Mouse (Mus musculus) hindbrain, postnatal 0 days (tissue): ENCODE results near the gene Elk4. TPM values are rescaled to one million over a fixed set of nuclear protein-coding genes. Genes with fewer than 3 reads are reported as not detected.

Experiments
- ATAC-seq: fragments of 200-750 bp; cut with Nextera tagmentation; 2 replicates; pipeline ENCODE4 v1.8.0; 2017; ENCODE audit warnings: mild to moderate bottlenecking, moderate TSS enrichment, moderate library complexity
- DNase-seq: peaks from one replicate; pipeline ENCODE4 v3.0.0-alpha.2; 2015; ENCODE audit warnings: low spot score
- H3K27ac ChIP-seq: fragments of 300-500 bp; sonication (generic); 2 replicates; pipeline ENCODE4 v1.5.1; 2014; ENCODE audit warnings: mild to moderate bottlenecking
- H3K27me3 ChIP-seq: fragments of 300-500 bp; sonication (generic); 2 replicates; pipeline ENCODE4 v1.6.1; 2014; ENCODE audit warnings: low read length, mixed read lengths; ENCODE audit not compliant: insufficient read depth
- H3K36me3 ChIP-seq: fragments of 300-500 bp; sonication (generic); 2 replicates; pipeline ENCODE4 v1.6.1; 2014; ENCODE audit warnings: low read length, mixed read lengths; ENCODE audit not compliant: insufficient read depth
- H3K4me1 ChIP-seq: fragments of 300-500 bp; sonication (generic); 2 replicates; pipeline ENCODE4 v1.6.1; 2014; ENCODE audit warnings: antibody characterized with exemption, low read length, mixed read lengths; ENCODE audit not compliant: insufficient read depth
- H3K4me2 ChIP-seq: fragments of 300-500 bp; sonication (generic); 2 replicates; pipeline ENCODE4 v1.6.1; 2014; ENCODE audit warnings: low read depth, mild to moderate bottlenecking, low read length, moderate library complexity, mixed read lengths
- H3K4me3 ChIP-seq: fragments of 300-500 bp; sonication (generic); 2 replicates; pipeline ENCODE4 v1.5.1; 2014; ENCODE audit warnings: low read length
- H3K9ac ChIP-seq: fragments of 300-500 bp; sonication (generic); replicated peaks from 2 replicates; pipeline ENCODE4 v1.6.1; 2014; ENCODE audit warnings: mild to moderate bottlenecking, low read length, moderate library complexity, mixed read lengths
- H3K9me3 ChIP-seq: fragments of 300-500 bp; sonication (generic); 2 replicates; pipeline ENCODE4 v1.6.1; 2016; ENCODE audit warnings: low read length, mixed read lengths
- CTCF ChIP-seq: IDR thresholded peaks from 2 replicates; pipeline ENCODE4 v1.5.1; 2016; ENCODE audit warnings: antibody characterized with exemption, control low read depth, low read depth
- WGBS: fragments of 180-500 bp; shearing (Covaris S2); extraction: QIAGEN DNeasy Blood & Tissue Kit; methylation state at CpG from one replicate; pipeline ENCODE4 v1.1.7; 2014; 5-methylcytosine and 5-hydroxymethylcytosine counted together
- polyA plus RNA-seq: library from polyadenylated mRNA; unstranded; fragments of >200 nt; fragmentation: Nextera tagmentation; extraction: Ambion mirVana; gene quantifications from 2 replicates; pipeline ENCODE4 v1.2.1, GENCODE M21; 2015
- total RNA-seq: library from RNA; depleted of rRNA; stranded (reverse); fragments of >200 nt; gene quantifications from 2 replicates; pipeline ENCODE4 v1.2.3, GENCODE M21; 2014; rRNA removed

Elk4 gene
- total and polyA plus RNA-seq, 2 experiments from 2014 or later: 8.2 to 22.4 TPM

- DNase-seq (no peak), ATAC-seq (no peak)
- no peaks in the 10 kb centered on the region for H3K27me3 ChIP-seq
- no peak overlapping the region for H3K4me2 ChIP-seq
- 0 out of 2 replicates have a peak, but pooled peaks cover 5% of the 10 kb centered on the region for H3K4me1 ChIP-seq
- no peak overlapping the region for H3K9ac ChIP-seq
- no peak overlapping the region for H3K27ac ChIP-seq
- no peak overlapping the region for H3K4me3 ChIP-seq
- H3K36me3 ChIP-seq: no peaks in the 10 kb centered on the region
- WGBS: 81% methylated on average over 3 of the region's 3 CpGs
- TF ChIP-seq CTCF: no peak
- H3K9me3 ChIP-seq: no peaks in the 10 kb centered on the region
Measured at GRCm38 (mm10) chr1:132070659-132071058, 63.3 kb downstream of the Elk4 start.

DNA sequence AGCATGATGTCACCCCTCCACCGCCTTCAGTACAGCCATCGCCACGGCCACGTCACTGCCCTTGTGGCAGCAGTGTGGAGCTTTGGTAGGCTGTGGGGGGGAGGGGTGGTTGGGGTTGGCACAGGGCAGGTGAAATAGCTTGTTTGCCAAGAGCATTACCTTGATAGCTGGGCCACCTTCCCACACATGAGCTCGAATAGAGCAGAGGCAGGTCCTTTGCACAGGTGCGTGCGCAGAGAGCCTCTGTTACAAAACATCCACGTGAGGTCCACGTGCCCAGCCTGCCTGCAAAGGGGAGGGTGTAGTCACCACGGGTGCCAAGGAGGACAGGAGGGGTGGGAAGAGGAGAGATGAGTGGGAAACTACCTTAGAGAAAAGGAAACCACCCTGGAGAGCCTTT is 68.2 kb downstream of the Elk4 start:
- no peak for ATAC-seq

GRCm38 (mm10) chr1:132078413-132078812 is 71.0 kb downstream of the Elk4 start:
- no peak overlapping the region for H3K27ac ChIP-seq
- no peaks in the 10 kb centered on the region for H3K9me3 ChIP-seq
- no peak for DNase-seq
- H3K36me3 ChIP-seq: no peaks in the 10 kb centered on the region
- no peak overlapping the region for H3K4me2 ChIP-seq
- H3K4me1 ChIP-seq: no peaks in the 10 kb centered on the region
- TF ChIP-seq CTCF: no peak
- no peak for ATAC-seq
- H3K9ac ChIP-seq: no peak overlapping the region
- H3K4me3 ChIP-seq: no peak overlapping the region
- no peaks in the 10 kb centered on the region for H3K27me3 ChIP-seq
- WGBS: 93% methylated on average over 2 of the region's 2 CpGs

More for the DNA sequence above, 68.2 kb downstream of the Elk4 start:
- H3K4me3 ChIP-seq: no peak overlapping the region
- H3K36me3 ChIP-seq: no peaks in the 10 kb centered on the region
- no peak overlapping the region for H3K4me2 ChIP-seq
- H3K4me1 ChIP-seq: no peaks in the 10 kb centered on the region
- no peaks in the 10 kb centered on the region for H3K27me3 ChIP-seq
- no peak overlapping the region for H3K9ac ChIP-seq
- WGBS: 88% methylated on average over 10 of the region's 10 CpGs
- no peak for DNase-seq
- TF ChIP-seq CTCF: no peak
- no peaks in the 10 kb centered on the region for H3K9me3 ChIP-seq
- no peak overlapping the region for H3K27ac ChIP-seq

Other genes with a start within 250 kb of the Elk4 start
- gene Pm20d1, start 210.2 kb upstream of the Elk4 start, total RNA-seq: 0.04 and 0.63 TPM in 2 replicates
- gene Pm20d1, start 210.2 kb upstream of the Elk4 start, polyA plus RNA-seq: 0.54 and 0.60 TPM in 2 replicates
- 41.4 and 48.0 TPM in 2 replicates for gene Slc41a1, start 180.1 kb upstream of the Elk4 start, total RNA-seq
- 20.9 and 23.6 TPM in 2 replicates for gene Slc41a1, start 180.1 kb upstream of the Elk4 start, polyA plus RNA-seq
- 6.4 and 15.1 TPM in 2 replicates for gene Rab29, start 140.4 kb upstream of the Elk4 start, total RNA-seq
- 8.9 and 10.9 TPM in 2 replicates for gene Rab29, start 140.4 kb upstream of the Elk4 start, polyA plus RNA-seq
- 88.9 and 105 TPM in 2 replicates for gene Nucks1, start 97.1 kb upstream of the Elk4 start, total RNA-seq
- 54.1 and 58.0 TPM in 2 replicates for gene Nucks1, start 97.1 kb upstream of the Elk4 start, polyA plus RNA-seq
- 1.3 and 2.0 TPM in 2 replicates for gene Slc45a3, start 44.6 kb upstream of the Elk4 start, total RNA-seq
- gene Slc45a3, start 44.6 kb upstream of the Elk4 start, polyA plus RNA-seq: 0.28 and 0.37 TPM in 2 replicates
- gene Mfsd4a, start 60.5 kb downstream of the Elk4 start, total RNA-seq: 5.8 and 10.2 TPM in 2 replicates
- gene Mfsd4a, start 60.5 kb downstream of the Elk4 start, polyA plus RNA-seq: 8.4 and 9.1 TPM in 2 replicates
- 2.7 and 4.1 TPM in 2 replicates for gene Cdk18, start 132.1 kb downstream of the Elk4 start, total RNA-seq
- gene Cdk18, start 132.1 kb downstream of the Elk4 start, polyA plus RNA-seq: 1.0 and 1.6 TPM in 2 replicates
- 10.9 and 16.6 TPM in 2 replicates for gene Lemd1, start 183.8 kb downstream of the Elk4 start, total RNA-seq
- gene Lemd1, start 183.8 kb downstream of the Elk4 start, polyA plus RNA-seq: 7.9 and 9.0 TPM in 2 replicates
- 2.0 and 4.8 TPM in 2 replicates for gene AC124108.1, start 183.8 kb downstream of the Elk4 start, total RNA-seq
- 0.50 and 0.70 TPM in 2 replicates for gene AC124108.1, start 183.8 kb downstream of the Elk4 start, polyA plus RNA-seq
- not detected in 2 replicates for gene Gm10188, start 222.2 kb downstream of the Elk4 start, total RNA-seq
- 0.28 TPM in 1 of 2 replicates, not detected in the other for gene Gm10188, start 222.2 kb downstream of the Elk4 start, polyA plus RNA-seq